Mouse (Mus musculus): ENCODE data around the gene Grin2d. TPM values are rescaled to one million over a fixed set of nuclear protein-coding genes. Genes with fewer than 3 reads are reported as not detected.

Gene Grin2d
- polyA plus RNA-seq, 1 experiment = 0.65 TPM

GRCm38 (mm10) chr7:45813787-45814779 lies 64.1 kb downstream of the Grin2d start, which contains the start of gene Cyth2:
Cyth2 (minus strand) TSS chr7:45814581.
- Histone ChIP-seq H3ac (ENCODE audit: control insufficient read depth, insufficient read length) (peak within 1 kb of the TSS; percentile 83), H3K4me3 (peak within 1 kb of the TSS; percentile 70), H3K79me2 (ENCODE audit: control insufficient read depth, insufficient read depth) (peaks cover 19% of the 10 kb centered on the region), H3K4me2 (ENCODE audit: low read depth) (peak within 1 kb of the TSS; percentile 91), H3K27me3 (ENCODE audit: control insufficient read depth, insufficient read depth, insufficient read length) (no peaks in the 10 kb centered on the region), H3K36me3 (ENCODE audit: control insufficient read depth, insufficient read depth) (peaks cover 23% of the 10 kb centered on the region)
- TF ChIP-seq CEBPB (IDR thresholded peaks at IDR 0.05; ENCODE audit: insufficient read depth, poor library complexity, severe bottlenecking) (no peak), TCF12 (IDR thresholded peaks at IDR 0.05; ENCODE audit: insufficient read depth, poor library complexity, severe bottlenecking) (no peak), TCF3 (IDR thresholded peaks at IDR 0.05; ENCODE audit: insufficient read length, low read depth) (no peak), MYOG (IDR thresholded peaks at IDR 0.05; ENCODE audit: control insufficient read depth in 1 of 3, insufficient read depth in 1 of 3, insufficient read length in 2 of 3, low read depth in 2 of 3) (no peak), REST (IDR thresholded peaks at IDR 0.05; ENCODE audit: insufficient read depth, insufficient read length) (no peak), USF1 (IDR thresholded peaks at IDR 0.05; ENCODE audit: low read depth) (no peak), POLR2A (IDR thresholded peaks at IDR 0.05; ENCODE audit: insufficient read length, low read depth) (peak; percentile 70), SRF (IDR thresholded peaks at IDR 0.05; ENCODE audit: control insufficient read depth, insufficient read length, low read depth) (no peak), MAX (IDR thresholded peaks at IDR 0.05; ENCODE audit: low read depth) (no peak), POLR2AphosphoS2 (IDR thresholded peaks at IDR 0.05; ENCODE audit: insufficient read length, low read depth) (peak; percentile 67), E2F4 (IDR thresholded peaks at IDR 0.05; ENCODE audit: insufficient read depth) (no peak), MYOD1 (IDR thresholded peaks at IDR 0.05; ENCODE audit: control insufficient read depth in 1 of 3, insufficient read length in 2 of 3, low read depth in 2 of 3) (no peak)

- peaks cover 19% of the 10 kb centered on the region for H3K79me2 ChIP-seq (ENCODE audit: control insufficient read depth, insufficient read depth)
- peak overlapping the region; percentile 87 for H3K4me2 ChIP-seq (ENCODE audit: low read depth)
- no peaks in the 10 kb centered on the region for H3K27me3 ChIP-seq (ENCODE audit: control insufficient read depth, insufficient read depth, insufficient read length)
- H3K4me3 ChIP-seq = peak overlapping the region; percentile 70
- H3K36me3 ChIP-seq (ENCODE audit: control insufficient read depth, insufficient read depth) = peaks cover 25% of the 10 kb centered on the region
- TF ChIP-seq E2F4 (IDR thresholded peaks at IDR 0.05; ENCODE audit: insufficient read depth) (no peak), POLR2A (IDR thresholded peaks at IDR 0.05; ENCODE audit: insufficient read length, low read depth) (no peak), SRF (IDR thresholded peaks at IDR 0.05; ENCODE audit: control insufficient read depth, insufficient read length, low read depth) (no peak), MAX (IDR thresholded peaks at IDR 0.05; ENCODE audit: low read depth) (no peak), REST (IDR thresholded peaks at IDR 0.05; ENCODE audit: insufficient read depth, insufficient read length) (no peak), TCF12 (IDR thresholded peaks at IDR 0.05; ENCODE audit: insufficient read depth, poor library complexity, severe bottlenecking) (no peak), TCF3 (IDR thresholded peaks at IDR 0.05; ENCODE audit: insufficient read length, low read depth) (no peak), POLR2AphosphoS2 (IDR thresholded peaks at IDR 0.05; ENCODE audit: insufficient read length, low read depth) (no peak), MYOG (IDR thresholded peaks at IDR 0.05; ENCODE audit: control insufficient read depth in 1 of 3, insufficient read depth in 1 of 3, insufficient read length in 2 of 3, low read depth in 2 of 3) (no peak), USF1 (IDR thresholded peaks at IDR 0.05; ENCODE audit: low read depth) (no peak), MYOD1 (IDR thresholded peaks at IDR 0.05; ENCODE audit: control insufficient read depth in 1 of 3, insufficient read length in 2 of 3, low read depth in 2 of 3) (no peak), CEBPB (IDR thresholded peaks at IDR 0.05; ENCODE audit: insufficient read depth, poor library complexity, severe bottlenecking) (no peak)
- peak overlapping the region; percentile 83 for H3ac ChIP-seq (ENCODE audit: control insufficient read depth, insufficient read length)
Measured at GRCm38 (mm10) chr7:45812921-45813320, 65.3 kb downstream of the Grin2d start.

- no peaks in the 10 kb centered on the region for H3K27me3 ChIP-seq (ENCODE audit: control insufficient read depth, insufficient read depth, insufficient read length)
- no peak overlapping the region for H3K4me3 ChIP-seq
- H3K4me2 ChIP-seq (ENCODE audit: low read depth) = no peak overlapping the region
- H3K36me3 ChIP-seq (ENCODE audit: control insufficient read depth, insufficient read depth) = peaks cover 27% of the 10 kb centered on the region
- H3K79me2 ChIP-seq (ENCODE audit: control insufficient read depth, insufficient read depth) = peaks cover 19% of the 10 kb centered on the region
- no peak for TF ChIP-seq SRF (IDR thresholded peaks at IDR 0.05; ENCODE audit: control insufficient read depth, insufficient read length, low read depth)
- no peak for TF ChIP-seq E2F4 (IDR thresholded peaks at IDR 0.05; ENCODE audit: insufficient read depth)
- TF ChIP-seq MYOD1 (IDR thresholded peaks at IDR 0.05; ENCODE audit: control insufficient read depth in 1 of 3, insufficient read length in 2 of 3, low read depth in 2 of 3) = no peak
- H3ac ChIP-seq (ENCODE audit: control insufficient read depth, insufficient read length) = no peak overlapping the region
Measured at GRCm38 (mm10) chr7:45809276-45810075, 68.7 kb downstream of the Grin2d start.

GRCm38 (mm10) chr7:45808471-45808870 lies 69.7 kb downstream of the Grin2d start:
- H3K4me2 ChIP-seq (ENCODE audit: low read depth) = no peak overlapping the region
- TF ChIP-seq MYOG (IDR thresholded peaks at IDR 0.05; ENCODE audit: control insufficient read depth in 1 of 3, insufficient read depth in 1 of 3, insufficient read length in 2 of 3, low read depth in 2 of 3) = no peak
- no peak for TF ChIP-seq TCF12 (IDR thresholded peaks at IDR 0.05; ENCODE audit: insufficient read depth, poor library complexity, severe bottlenecking)
- TF ChIP-seq SRF (IDR thresholded peaks at IDR 0.05; ENCODE audit: control insufficient read depth, insufficient read length, low read depth) = no peak
- TF ChIP-seq MYOD1 (IDR thresholded peaks at IDR 0.05; ENCODE audit: control insufficient read depth in 1 of 3, insufficient read length in 2 of 3, low read depth in 2 of 3) = no peak
- peaks cover 27% of the 10 kb centered on the region for H3K36me3 ChIP-seq (ENCODE audit: control insufficient read depth, insufficient read depth)
- no peak overlapping the region for H3ac ChIP-seq (ENCODE audit: control insufficient read depth, insufficient read length)
- H3K79me2 ChIP-seq (ENCODE audit: control insufficient read depth, insufficient read depth) = peaks cover 17% of the 10 kb centered on the region
- H3K4me3 ChIP-seq = no peak overlapping the region
- no peaks in the 10 kb centered on the region for H3K27me3 ChIP-seq (ENCODE audit: control insufficient read depth, insufficient read depth, insufficient read length)

Data from myocyte (in vitro differentiated cells).